Mouse (Mus musculus) T-cell, adult 66 days (primary cell): ENCODE data around the gene Pola2. TPM values are rescaled to one million over a fixed set of nuclear protein-coding genes. Genes with fewer than 3 reads are reported as not detected.

Experiments
- total RNA-seq, 2 experiments: library from RNA; stranded (reverse); gene quantifications; 3 replicates in 1 of 2; 4 replicates in 1 of 2; pipeline ENCODE4 v1.2.4; 2023

Pola2 gene
- 10 to 100 TPM; 66.1 to 74.2 TPM for total RNA-seq

DNA sequence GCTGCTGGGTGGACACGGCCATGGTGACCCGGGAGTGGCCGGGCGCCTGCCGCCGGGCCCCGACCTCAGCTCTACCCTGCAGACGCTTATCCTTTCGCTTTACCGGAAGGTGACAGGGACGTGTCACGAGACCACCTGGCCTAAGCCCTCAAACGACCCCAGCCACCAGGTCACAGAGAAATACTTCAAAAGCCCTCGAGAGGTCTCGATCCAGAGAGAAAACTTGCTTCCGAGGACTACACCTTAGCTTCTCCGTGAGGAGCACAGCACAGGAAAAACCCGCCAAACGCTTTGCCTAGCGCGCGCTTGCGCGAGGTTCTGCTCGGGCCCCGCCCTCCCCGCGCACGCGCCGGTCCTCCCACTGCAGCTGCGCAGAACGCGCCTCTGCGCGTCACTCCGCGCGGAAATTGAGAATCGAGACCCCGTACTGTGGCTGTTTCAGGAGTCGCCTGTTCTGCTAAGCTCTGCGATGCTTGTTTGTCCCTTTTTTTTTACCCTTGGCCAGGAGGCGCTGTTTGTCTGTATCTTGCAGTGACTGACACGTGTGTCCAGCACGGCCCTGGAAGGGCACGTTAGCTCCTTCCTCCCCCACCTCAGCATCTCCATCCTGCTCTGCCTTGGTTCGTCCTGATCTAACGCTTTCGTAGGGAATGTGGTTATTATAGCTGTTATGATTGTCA lies at the start of gene Pola2:
Pola2 (minus strand) TSS at position 320 of the 680 bp plus-strand sequence.

DNA sequence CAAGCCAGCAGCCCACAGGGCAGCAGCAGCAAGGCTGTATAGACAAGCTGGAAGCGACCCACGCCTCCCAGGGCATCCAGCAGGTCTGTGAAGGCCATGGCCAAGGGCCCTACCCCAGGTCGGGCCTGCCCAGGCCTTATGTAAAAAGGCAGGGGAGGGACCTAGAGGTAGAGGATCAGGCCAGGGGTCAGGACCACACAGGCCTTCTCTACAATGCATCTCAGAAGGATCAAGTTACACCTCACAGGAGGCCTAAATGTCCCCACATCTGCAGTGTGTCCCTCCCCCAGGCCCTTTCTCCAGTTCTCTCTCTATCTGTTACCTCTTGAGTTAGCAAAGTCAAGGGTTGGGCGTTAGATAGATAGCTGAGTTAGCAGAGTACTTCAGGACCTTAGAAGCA lies 22.0 kb upstream of the Pola2 start, which contains the start of gene Slc22a20:
Slc22a20 (minus strand) TSS at position 101 of the 400 bp plus-strand sequence.

DNA sequence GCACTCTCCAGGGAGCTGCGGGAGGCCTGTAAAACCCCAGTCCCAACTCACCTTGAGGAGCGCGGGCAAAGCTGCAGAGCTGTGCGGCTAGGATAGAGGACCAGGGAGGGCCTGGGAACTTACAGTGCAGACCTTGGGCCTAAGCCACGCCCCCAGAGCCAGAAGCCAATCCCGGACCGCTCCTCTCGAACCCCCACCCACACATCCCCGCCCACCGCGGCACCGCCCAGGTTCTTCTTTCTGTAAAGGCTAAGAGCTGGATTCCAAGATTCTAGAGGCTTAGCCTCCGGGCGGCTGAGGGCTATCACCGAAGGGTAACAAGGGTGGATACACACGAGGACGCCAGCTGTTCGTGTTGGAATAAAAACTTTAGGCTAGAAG lies 39.3 kb downstream of the Pola2 start, which contains the start of gene Cdc42ep2:
Cdc42ep2 (minus strand) TSS at position 104 of the 381 bp plus-strand sequence.

DNA sequence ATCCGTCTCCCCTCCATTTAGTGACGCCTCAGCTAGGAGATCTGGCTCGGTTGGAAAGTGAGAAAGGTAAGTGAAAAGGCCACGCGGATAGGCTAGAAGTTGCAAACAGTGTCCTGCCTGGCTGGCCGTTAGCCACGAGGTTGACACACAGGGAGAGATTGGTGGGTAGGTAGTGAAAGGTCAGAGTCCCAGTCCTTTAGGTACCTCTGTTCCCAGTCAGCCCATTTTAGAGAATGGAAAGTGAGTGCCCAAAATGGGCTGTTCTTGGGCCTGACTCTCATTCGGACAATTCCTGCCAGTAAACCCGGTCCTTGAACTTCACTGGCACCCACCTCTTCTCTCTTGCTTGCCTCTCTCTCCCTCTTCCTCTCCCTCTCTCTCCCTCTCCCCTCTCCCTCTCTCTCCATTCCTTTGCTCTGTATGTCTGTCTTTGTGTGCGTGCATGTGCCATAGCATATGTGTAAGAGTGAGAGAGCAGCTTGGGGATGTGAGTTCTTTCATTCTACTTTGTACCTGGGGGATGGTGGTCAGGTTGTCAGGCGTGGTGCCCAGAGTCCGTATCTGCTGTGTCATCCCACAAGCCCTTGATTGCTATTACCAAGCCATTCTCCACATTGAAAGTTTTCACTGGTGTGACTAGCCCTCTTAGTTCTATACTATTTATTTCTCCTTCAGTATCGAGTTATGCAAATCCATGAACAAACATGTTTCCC lies 50.8 kb downstream of the Pola2 start, which contains the start of gene Dpf2:
Dpf2 (minus strand) TSS at position 4 of the 713 bp plus-strand sequence.

DNA sequence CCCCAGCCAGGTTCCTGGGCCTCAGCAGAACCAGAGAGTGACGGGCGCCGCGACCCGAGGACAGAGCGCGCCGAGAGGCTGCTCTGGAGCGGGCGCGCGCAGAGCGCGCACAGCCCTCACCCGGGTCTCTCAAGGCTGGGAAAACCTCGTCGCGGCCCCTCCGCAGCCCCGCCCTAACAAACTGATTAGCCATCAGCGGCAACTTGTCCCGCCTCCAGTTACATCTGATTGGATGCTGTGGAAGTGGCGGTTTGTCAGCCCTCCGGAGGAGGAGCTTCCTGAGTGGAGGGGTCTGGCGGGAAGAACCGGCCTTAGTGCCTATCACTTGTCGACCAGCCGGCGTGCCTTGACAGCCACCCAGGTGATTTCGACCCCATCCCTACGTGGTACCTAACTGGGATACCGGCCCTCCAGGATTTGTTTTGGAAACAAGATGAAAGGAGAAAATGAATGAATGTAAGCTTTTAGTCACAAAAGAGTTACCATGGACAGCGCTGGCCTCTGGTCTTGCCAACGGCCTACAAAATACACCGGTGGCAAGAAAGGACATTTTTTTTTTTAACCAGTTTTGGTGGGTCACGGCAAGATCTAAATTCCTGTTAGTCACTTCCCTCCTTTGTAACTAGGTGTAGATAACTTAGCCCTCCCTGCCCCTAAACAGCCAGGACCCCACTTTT lies 69.9 kb downstream of the Pola2 start, which contains the start of gene Tigd3:
Tigd3 (minus strand) TSS at position 148 of the 677 bp plus-strand sequence.

Other genes starting within 250 kb of the Pola2 start
- 10 to 100 TPM; 33.2 to 33.4 TPM for gene Ehbp1l1, start 237.9 kb downstream of the Pola2 start, total RNA-seq
- 10 to 100 TPM; 33.5 to 40.3 TPM for gene Fam89b, start 234.5 kb downstream of the Pola2 start, total RNA-seq
- gene Ltbp3, start 223.3 kb downstream of the Pola2 start, total RNA-seq, result not detected
- 10 to 100 TPM; 77.1 to 92.3 TPM for gene Scyl1, start 192.8 kb downstream of the Pola2 start, total RNA-seq
- 100 to 1,000 TPM; 177 to 193 TPM for gene Frmd8, start 88.9 kb downstream of the Pola2 start, total RNA-seq
- gene Slc25a45, start 86.4 kb downstream of the Pola2 start, total RNA-seq, result 10 to 100 TPM; 22.3 to 23.2 TPM
- gene Tigd3, start 70.1 kb downstream of the Pola2 start, total RNA-seq, result 1 to 10 TPM; 4.9 to 6.1 TPM
- 100 to 1,000 TPM; 147 to 183 TPM for gene Dpf2, start 51.2 kb downstream of the Pola2 start, total RNA-seq
- gene Cdc42ep2, start 39.4 kb downstream of the Pola2 start, total RNA-seq, result under 1 TPM in 1 of 2 experiments, not detected in 1; 0.52 TPM
- gene Slc22a20, start 21.9 kb upstream of the Pola2 start, total RNA-seq, result not detected
- gene Capn1, start 51.7 kb upstream of the Pola2 start, total RNA-seq, result 100 to 1,000 TPM; 165 to 174 TPM
- gene Syvn1, start 82.4 kb upstream of the Pola2 start, total RNA-seq, result 10 to 100 TPM; 49.9 to 56.0 TPM
- 10 to 100 TPM; 21.7 to 31.5 TPM for gene Mrpl49, start 93.6 kb upstream of the Pola2 start, total RNA-seq
- 1,000 to 10,000 TPM; 3,055 to 3,156 TPM for gene Fau, start 93.6 kb upstream of the Pola2 start, total RNA-seq
- gene Znhit2, start 97.0 kb upstream of the Pola2 start, total RNA-seq, result 10 to 100 TPM; 16.1 to 20.1 TPM
- 10 to 100 TPM; 18.7 to 20.5 TPM for gene Tm7sf2, start 104.2 kb upstream of the Pola2 start, total RNA-seq
- gene Vps51, start 113.0 kb upstream of the Pola2 start, total RNA-seq, result 100 to 1,000 TPM; 107 to 113 TPM
- not detected for gene Tmem262, start 115.8 kb upstream of the Pola2 start, total RNA-seq
- gene Gm28374, start 118.1 kb upstream of the Pola2 start, total RNA-seq, result not detected
- 10 to 100 TPM; 56.5 to 63.3 TPM for gene Zfpl1, start 120.8 kb upstream of the Pola2 start, total RNA-seq
- 1 to 10 TPM; 1.7 to 3.6 TPM for gene Cdca5, start 120.8 kb upstream of the Pola2 start, total RNA-seq
- not detected for gene AC131692.1, start 130.2 kb upstream of the Pola2 start, total RNA-seq
- gene Naaladl1, start 141.6 kb upstream of the Pola2 start, total RNA-seq, result not detected
- 10 to 100 TPM; 10.7 to 14.0 TPM for gene Sac3d1, start 154.4 kb upstream of the Pola2 start, total RNA-seq
- gene Snx15, start 164.1 kb upstream of the Pola2 start, total RNA-seq, result 10 to 100 TPM; 33.6 to 39.4 TPM
- gene Batf2, start 176.8 kb upstream of the Pola2 start, total RNA-seq, result under 1 TPM in 1 of 2 experiments, not detected in 1; 0.95 TPM
- 10 to 100 TPM; 24.3 to 25.9 TPM for gene Arl2, start 177.3 kb upstream of the Pola2 start, total RNA-seq
- not detected for gene Majin, start 220.2 kb upstream of the Pola2 start, total RNA-seq